Mouse (Mus musculus) gastrocnemius, postnatal 36 days (tissue): Measurements from ENCODE around the gene Nup88. TPM values are rescaled to one million over a fixed set of nuclear protein-coding genes. Genes with fewer than 3 reads are reported as not detected.

Experiments used
- DNase-seq, 2 experiments: peaks; one replicate each; pipeline ENCODE4 v3.0.0; 2022
- intact Hi-C: fragments of 180-260 bp; cut with DNase I; formaldehyde crosslinking; loops from one replicate; pipeline ENCODE4 v1.15.1; 2025
- long read RNA-seq, 2 experiments: library from polyadenylated mRNA; stranded (forward); transcript quantifications; one replicate each; pipeline ENCODE4 v2.0.0; 2021
- total RNA-seq, 2 experiments: library from RNA; stranded (reverse); gene quantifications; 2 replicates each; pipeline ENCODE4 v1.2.3; 2021

The Nup88 gene
- 10 to 100 TPM; 26.5 to 32.2 TPM for total RNA-seq
- long read RNA-seq, experiment 1, transcript Nup88-203 (17 exons, 2,453 nt): minor isoform, 6 of 33 reads
- long read RNA-seq, experiment 1, transcript Nup88-202 (17 exons, 2,389 nt): major isoform, 21 of 33 reads
- long read RNA-seq, experiment 1, partial matches to known transcripts: 2 of 33 reads
- long read RNA-seq, experiment 1, other reads (novel, unspliced or antisense): 3 of 33 reads
- long read RNA-seq, experiment 2, transcript Nup88-202 (17 exons, 2,389 nt): major isoform, 21 of 48 reads
- long read RNA-seq, experiment 2, transcript Nup88-203 (17 exons, 2,453 nt): minor isoform, 11 of 48 reads
- long read RNA-seq, experiment 2, partial matches to known transcripts: 7 of 48 reads
- long read RNA-seq, experiment 2, other reads (novel, unspliced or antisense): 6 of 48 reads

GRCm38 (mm10) chr11:70969821-70970559 is at the start of gene Nup88, which contains the start of gene Rpain:
Gene Nup88 (minus strand): TSS chr11:70969973.
Gene Rpain (plus strand): TSS chr11:70970213.
- intact Hi-C loops: no loop called here

DNA sequence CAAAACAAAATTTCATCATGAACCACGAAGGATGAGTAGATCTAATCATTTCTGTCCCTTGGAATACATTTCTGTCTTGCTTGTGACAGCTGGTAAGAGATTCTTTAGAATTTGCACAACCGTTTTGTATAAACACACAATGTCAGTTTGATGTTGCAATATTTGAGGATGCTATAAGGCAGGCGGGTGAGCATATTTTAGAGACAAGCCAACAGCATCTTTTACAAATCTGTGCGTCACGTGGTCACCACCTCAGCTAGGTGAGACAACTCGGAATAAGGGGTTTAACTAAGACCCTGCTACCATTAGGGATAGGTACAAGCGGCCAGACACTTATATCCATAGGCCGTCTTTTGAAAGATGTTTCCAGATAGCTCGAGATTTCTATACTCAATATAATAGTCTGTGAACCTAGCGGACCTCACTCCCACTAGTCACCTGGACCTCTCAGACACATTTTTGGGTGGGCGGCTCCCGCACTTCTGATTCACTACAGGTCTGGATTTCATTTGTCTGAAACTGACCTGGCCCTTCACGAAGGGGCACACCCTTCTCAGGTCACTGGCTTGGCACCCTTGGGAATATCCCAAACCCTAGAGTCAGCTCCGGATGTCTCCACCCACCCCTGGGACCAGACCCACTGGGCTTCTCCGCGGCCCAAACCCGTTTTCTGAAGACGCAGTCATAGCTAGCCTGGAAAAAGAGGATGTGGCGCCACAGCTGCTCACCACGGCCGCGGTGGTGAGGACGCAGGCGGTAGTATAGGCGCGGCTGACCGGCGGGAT is 48.8 kb upstream of the Nup88 start:
- intact Hi-C loops: no loop called here
- DNase-seq: no peak

More at GRCm38 (mm10) chr11:70969821-70970559, at the start of gene Nup88, which contains the start of gene Rpain:
- DNase-seq: peak; percentile 85 to 87

DNA sequence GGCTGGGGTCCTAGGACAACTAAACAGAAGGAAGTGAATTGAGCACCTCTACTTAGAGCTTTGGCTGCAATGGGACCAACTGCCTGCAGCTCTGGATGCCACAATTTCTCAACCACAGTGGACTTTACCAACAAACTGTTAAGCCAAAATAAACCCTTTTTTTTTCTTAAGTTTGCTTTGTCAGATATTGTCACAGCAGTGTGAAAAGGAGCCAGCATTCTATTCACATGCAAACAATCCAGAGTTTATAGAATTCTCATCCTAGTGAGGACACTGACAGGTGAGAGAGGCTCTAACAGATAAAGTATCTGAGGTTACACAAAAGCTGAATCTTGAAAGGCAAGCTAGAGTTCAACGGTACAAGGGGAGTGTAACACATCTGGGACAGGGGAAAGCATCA is 47.3 kb upstream of the Nup88 start:
- intact Hi-C loops: no loop called here
- no peak for DNase-seq

- no peak for DNase-seq
- intact Hi-C loops: no loop called here
These were observed 43.0 kb upstream of the Nup88 start for GRCm38 (mm10) chr11:71012743-71013142.

GRCm38 (mm10) chr11:71008321-71008720 is 38.5 kb upstream of the Nup88 start:
- intact Hi-C loops: no loop called here
- no peak for DNase-seq

GRCm38 (mm10) chr11:71007831-71008230 is 38.1 kb upstream of the Nup88 start:
- intact Hi-C loops: no loop called here
- DNase-seq: no peak

DNA sequence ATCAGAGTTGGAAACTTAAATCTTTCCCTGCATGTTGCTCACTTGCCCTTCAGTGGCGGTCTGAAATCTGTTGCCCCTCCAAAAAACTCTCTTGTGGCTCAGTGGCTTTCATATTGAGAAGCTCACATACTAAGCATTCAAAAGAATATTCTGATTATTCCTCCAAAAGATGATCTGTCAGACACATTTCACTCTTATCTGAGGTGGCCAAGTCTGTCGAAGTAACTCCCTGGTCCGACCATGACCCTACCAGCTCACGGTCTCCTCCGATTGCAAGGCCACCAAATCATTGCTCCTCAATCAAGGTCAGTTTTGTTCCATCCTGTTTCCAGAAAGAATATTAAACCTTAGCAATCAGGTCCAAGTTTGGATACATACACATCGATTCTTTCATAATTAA is 37.3 kb upstream of the Nup88 start:
- intact Hi-C loops: no loop called here
- no peak for DNase-seq

GRCm38 (mm10) chr11:71005046-71005445 is 35.3 kb upstream of the Nup88 start:
- DNase-seq: no peak
- intact Hi-C loops: no loop called here

DNA sequence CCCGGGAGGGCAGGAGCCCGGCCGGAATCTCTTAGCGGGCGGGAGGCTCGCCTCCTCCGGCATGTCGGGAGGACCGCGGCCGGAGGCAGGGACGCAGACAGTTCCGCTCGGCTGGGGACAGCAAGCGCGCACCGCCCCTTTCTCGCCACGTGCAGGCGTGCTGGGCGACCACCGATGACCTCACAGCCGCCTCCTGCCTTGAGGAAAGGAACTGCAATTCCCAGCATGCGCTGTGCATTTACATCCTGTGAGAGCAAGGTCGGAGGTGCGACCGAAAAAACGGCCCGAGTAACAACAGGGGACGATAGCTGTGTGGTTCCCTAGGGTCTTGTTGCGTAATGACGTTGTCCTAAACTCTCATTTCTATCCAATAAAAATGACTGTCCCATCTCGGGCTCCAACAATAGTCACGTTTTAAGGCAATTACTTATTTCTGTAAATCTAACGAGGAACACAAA is 34.6 kb upstream of the Nup88 start, which contains the start of gene Dhx33:
Dhx33 (minus strand) TSS at position 122 of the 458 bp plus-strand sequence.
- intact Hi-C loops: no loop called here
- DNase-seq: peak; percentile 92 to 93

- peak in 1 of 2 experiments; percentile 35 for DNase-seq
- intact Hi-C loops: no loop called here
These were observed 34.0 kb upstream of the Nup88 start for GRCm38 (mm10) chr11:71003611-71004315.

DNA sequence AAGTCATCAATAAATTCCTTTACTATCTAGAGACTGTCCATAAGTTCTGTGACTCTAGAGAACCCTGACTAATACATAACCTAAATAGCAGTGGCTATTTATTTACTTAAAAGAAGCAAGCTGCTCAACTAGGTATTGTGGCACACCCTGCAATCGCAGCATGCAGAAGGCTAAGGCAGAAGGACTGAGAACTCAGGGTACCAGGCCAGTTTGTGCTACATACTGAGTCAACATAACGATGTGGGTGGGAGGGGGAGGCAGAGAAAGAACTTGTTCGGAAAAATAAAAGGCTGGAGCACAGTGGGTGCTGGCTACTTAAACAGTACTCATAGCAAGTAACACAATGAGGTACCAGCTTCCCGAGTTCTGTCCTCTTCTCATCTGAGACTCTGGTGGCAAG is 31.4 kb upstream of the Nup88 start:
- intact Hi-C loops: no loop called here

GRCm38 (mm10) chr11:70982557-70983228 is 12.9 kb upstream of the Nup88 start, which contains the start of gene C1qbp:
Gene C1qbp (minus strand): TSS chr11:70983026.
- intact Hi-C loops: no loop called here
- DNase-seq: peak; percentile 93 to 94

More for the DNA sequence above, 31.4 kb upstream of the Nup88 start:
- no peak for DNase-seq

- no peak for DNase-seq
- intact Hi-C loops: no loop called here
These were observed 12.3 kb upstream of the Nup88 start for GRCm38 (mm10) chr11:70982030-70982429.

DNA sequence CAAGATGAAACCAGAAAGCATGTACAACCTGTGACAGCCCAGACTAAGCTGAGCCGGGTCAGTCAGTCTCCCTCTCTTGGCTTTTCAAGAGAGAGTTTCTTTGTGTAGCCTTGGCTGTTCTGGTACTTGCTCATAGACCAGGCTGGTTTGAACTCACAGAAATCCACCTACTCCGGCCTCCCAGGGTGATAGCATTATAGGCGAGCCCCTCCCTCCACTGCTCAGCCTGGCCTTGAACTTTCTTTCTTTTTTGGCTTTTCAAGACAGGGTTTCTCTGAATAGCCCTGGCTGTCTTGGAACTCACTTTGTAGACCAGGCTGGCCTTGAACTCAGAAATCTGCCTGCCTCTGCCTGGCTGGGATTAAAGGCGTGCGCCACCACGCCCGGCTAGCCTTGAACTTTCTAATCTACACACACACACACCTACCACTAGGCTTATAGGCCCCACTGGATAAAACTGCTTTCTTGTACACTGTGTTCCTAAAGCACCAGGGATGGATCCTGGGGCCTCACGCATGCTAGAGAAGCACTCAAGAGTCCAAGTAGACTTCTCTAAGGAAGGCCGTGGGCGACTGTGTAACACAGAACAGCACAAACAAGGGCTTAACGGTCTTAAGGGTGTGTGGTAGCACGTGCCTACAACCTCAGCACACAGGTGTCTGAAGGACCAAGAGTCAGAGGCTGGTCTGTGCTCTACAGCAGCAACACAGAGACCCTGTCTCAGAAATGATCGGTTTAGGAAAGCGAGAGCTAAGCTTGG is 11.2 kb upstream of the Nup88 start:
- intact Hi-C loops: no loop called here
- no peak for DNase-seq

DNA sequence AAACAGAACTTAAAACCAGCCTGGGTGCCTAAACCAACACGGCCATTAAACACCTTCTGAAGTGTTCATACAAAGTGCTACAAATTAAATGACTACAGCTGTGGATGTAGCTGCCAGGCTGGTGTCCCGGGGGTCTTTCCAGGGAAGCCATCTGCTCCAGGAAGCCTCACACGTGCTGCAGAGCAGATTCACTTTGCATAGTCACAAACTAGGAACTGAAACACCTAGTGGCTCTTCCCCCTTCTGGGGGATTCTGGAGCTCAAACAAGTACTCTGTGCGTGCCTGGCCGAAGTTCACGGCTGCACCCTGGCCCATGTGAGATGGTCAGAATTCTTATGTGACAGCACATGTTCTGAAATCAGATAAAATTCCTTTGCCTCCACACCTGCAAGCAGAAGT is 10.5 kb upstream of the Nup88 start:
- no peak for DNase-seq
- intact Hi-C loops: no loop called here

- intact Hi-C loops: no loop called here
- DNase-seq: no peak
These were observed 7.5 kb upstream of the Nup88 start for GRCm38 (mm10) chr11:70977293-70977692.

DNA sequence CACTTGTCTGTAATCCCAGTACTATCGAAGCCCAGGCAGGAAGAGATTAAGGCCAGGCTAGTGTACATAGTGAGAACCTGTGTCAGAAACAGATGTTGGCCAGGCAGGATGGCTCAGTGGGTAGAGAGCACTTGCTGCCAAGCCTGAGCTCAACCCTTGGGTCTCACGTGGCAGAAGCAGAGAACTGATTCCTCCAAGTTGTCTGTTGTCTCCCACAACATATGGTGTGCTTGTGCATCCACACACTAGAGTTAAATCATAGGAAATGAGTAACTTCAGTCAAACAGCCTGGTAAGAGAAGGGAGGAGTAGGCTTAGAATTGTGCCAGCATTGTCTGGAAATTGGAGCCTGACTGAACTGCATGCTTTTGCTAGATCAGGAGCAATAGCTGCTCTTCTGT is 5.4 kb upstream of the Nup88 start:
- DNase-seq: no peak
- intact Hi-C loops: no loop called here

DNA sequence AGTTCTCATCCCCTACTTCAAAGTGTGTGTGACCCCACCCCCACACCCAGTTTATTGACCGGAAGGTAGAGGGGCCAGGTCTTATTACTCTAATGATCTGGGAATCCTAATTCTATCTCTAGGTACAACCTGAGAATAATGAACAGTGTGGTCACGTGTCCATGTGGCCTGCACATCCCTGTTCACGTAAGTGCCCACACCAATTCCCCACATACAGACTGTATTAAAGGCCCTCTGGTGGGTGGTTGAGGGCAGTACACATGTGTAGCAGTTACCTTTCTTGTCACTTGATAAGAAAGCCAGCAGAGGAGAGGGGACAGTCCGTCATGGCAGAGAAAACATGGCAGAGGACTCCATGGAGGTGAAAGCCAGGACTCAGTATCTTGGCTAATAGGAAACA is 4.2 kb upstream of the Nup88 start:
- intact Hi-C loops: no loop called here
- no peak for DNase-seq

- intact Hi-C loops: no loop called here
- DNase-seq: no peak
These were observed 2.8 kb upstream of the Nup88 start for GRCm38 (mm10) chr11:70972586-70972985.
